Mouse (Mus musculus): ENCODE results near the gene Gstm7. TPM values are rescaled to one million over a fixed set of nuclear protein-coding genes. Genes with fewer than 3 reads are reported as not detected.
A peak's percentile ranks its signal among the peaks of the same experiment; 100 is the strongest.
"Not testable (repeated sequence)": the region's sequence is repeated elsewhere in the genome, so short reads cannot be mapped to it uniquely, and the experiment has no call there.

Gstm7 gene
- 10 to 100 TPM; 89.9 to 93.5 TPM for total RNA-seq (2021)

DNA sequence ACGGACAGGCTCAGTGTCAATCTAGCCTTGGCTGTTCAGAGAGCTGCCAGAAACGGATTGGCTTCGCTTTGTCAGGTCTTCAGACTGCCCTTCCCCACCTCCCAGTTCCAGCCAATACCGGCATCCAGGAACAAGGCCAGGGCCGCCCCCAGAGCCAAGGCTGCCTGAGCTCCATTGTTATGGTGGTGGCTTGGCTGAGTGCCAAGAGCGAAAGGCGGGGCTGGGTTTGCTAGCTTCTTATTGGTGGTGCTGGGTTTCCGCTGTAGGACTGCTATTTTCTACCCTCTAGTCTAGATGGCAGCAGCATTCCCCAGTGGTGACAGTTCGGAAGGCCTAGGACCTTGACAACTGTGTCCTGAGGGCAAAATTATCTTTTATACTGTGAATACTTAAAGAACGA is at the start of gene Gstm7:
Gene Gstm7 (minus strand): TSS at position 148 of the 400 bp plus-strand sequence.
- intact Hi-C loops (cut with DNase I), result loop anchor here (2.0 kb wide), 2 partner anchors 87 to 215 kb away; partner anchors contain the start of gene Gnai3
- peak; percentile 95 to 98 for DNase-seq (ENCODE audit: low spot score in 2 of 2)

GRCm38 (mm10) chr3:107981261-107981660 is 49.6 kb upstream of the Gstm7 start:
- intact Hi-C loops (cut with DNase I), result no loop called here
- DNase-seq (ENCODE audit: low spot score in 2 of 2), result no peak

- intact Hi-C loops (cut with DNase I), result no loop called here
- DNase-seq (ENCODE audit: low spot score in 2 of 2), result no peak
These were observed 46.1 kb upstream of the Gstm7 start for GRCm38 (mm10) chr3:107977691-107978090.

- DNase-seq (ENCODE audit: low spot score in 2 of 2), result no peak
- intact Hi-C loops (cut with DNase I), result no loop called here
These were observed 42.6 kb upstream of the Gstm7 start for GRCm38 (mm10) chr3:107974237-107974636.

GRCm38 (mm10) chr3:107972070-107972469 is 40.5 kb upstream of the Gstm7 start:
- intact Hi-C loops (cut with DNase I), result no loop called here
- DNase-seq (ENCODE audit: low spot score in 2 of 2), result no peak

- intact Hi-C loops (cut with DNase I); DNase-seq (ENCODE audit: low spot score in 2 of 2): not testable (repeated sequence)
These were observed 39.5 kb upstream of the Gstm7 start for GRCm38 (mm10) chr3:107971101-107971500.

DNA sequence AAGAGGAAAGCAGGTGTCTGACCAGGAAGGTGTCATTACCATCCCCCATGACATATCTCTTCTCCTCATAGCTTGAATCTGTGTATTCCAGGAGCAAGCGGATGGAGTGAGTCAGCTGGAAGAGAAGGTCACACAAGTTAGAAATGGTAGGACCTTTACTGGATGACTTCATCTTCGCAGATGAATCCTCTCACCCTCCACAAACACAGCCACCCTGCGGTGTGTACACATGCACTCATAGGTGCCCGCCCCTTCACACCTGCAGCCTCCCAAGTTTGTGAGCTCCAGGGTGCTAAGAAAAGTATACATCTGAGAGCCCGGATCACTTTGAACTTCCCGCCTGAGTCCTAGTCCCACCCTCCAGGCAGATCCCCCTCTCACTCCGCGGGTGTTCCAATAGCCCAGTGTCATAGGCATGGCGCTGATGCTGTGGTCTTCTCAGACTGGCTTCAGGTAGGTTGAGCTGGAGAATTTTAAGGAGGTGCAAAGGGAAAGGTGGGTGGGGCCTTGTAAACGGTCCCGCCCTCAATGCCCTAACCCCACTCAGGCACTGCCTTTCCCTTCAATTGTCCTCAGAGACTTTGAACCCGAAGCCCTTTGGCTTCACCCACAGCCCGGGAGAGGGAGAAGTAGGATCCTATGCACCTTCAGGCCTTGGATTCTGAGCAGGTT is 37.2 kb upstream of the Gstm7 start, which contains the start of gene Gstm3:
Gene Gstm3 (minus strand): TSS at position 560 of the 672 bp plus-strand sequence.
- intact Hi-C loops (cut with DNase I), result no loop called here
- DNase-seq (ENCODE audit: low spot score in 2 of 2), result no peak

GRCm38 (mm10) chr3:107966631-107967030 is 35.0 kb upstream of the Gstm7 start:
- intact Hi-C loops (cut with DNase I), result no loop called here
- no peak for DNase-seq (ENCODE audit: low spot score in 2 of 2)

GRCm38 (mm10) chr3:107965592-107965991 is 34.0 kb upstream of the Gstm7 start:
- intact Hi-C loops (cut with DNase I), result no loop called here
- no peak for DNase-seq (ENCODE audit: low spot score in 2 of 2)

- no peak for DNase-seq (ENCODE audit: low spot score in 2 of 2)
- intact Hi-C loops (cut with DNase I), result no loop called here
These were observed 33.2 kb upstream of the Gstm7 start for GRCm38 (mm10) chr3:107964656-107965308.

- no peak for DNase-seq (ENCODE audit: low spot score in 2 of 2)
- intact Hi-C loops (cut with DNase I), result no loop called here
These were observed 32.4 kb upstream of the Gstm7 start for GRCm38 (mm10) chr3:107964026-107964425.

DNA sequence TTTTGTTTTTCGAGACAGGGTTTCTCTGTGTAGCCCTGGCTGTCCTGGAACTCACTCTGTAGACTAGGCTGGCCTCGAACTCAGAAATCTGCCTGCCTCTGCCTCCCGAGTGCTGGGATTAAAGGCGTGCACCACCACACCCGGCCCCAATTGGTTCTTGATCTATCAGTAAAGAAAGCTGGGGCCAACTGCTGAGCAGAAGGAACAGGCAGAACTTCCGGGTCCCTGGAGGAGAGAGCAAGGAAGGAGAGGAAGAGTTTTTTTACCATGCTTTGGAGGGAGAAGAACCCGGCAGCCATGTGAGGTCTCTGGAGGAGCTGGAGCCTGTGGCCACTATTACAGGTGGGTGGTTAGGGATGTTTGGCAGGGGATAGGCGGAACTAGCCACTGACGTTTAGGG is 23.6 kb upstream of the Gstm7 start:
- DNase-seq (ENCODE audit: low spot score in 2 of 2); intact Hi-C loops (cut with DNase I): not testable (repeated sequence)

DNA sequence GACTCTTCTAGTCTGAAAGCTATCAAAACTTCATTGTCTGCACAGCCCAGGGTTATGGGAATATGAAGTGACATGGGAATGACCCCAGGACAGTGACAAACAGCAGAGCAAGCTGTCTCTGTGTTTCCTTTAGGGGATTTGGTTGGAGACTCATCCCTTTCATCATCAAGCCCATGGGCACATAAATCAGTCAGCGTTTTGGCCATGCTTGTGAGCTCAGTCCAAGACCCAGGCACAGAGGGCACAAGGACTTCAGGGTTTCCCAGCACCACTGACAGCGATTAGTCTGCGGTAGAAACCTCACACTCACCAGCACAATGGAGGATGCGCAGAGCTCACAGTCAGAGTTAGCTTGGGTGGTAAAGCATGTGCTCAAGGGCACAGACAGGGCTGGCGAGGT is 22.3 kb upstream of the Gstm7 start:
- DNase-seq (ENCODE audit: low spot score in 2 of 2), result no peak
- intact Hi-C loops (cut with DNase I), result no loop called here

- DNase-seq (ENCODE audit: low spot score in 2 of 2), result peak; percentile 27 to 41
- intact Hi-C loops (cut with DNase I), result no loop called here
These were observed 21.7 kb upstream of the Gstm7 start for GRCm38 (mm10) chr3:107953328-107953755.

DNA sequence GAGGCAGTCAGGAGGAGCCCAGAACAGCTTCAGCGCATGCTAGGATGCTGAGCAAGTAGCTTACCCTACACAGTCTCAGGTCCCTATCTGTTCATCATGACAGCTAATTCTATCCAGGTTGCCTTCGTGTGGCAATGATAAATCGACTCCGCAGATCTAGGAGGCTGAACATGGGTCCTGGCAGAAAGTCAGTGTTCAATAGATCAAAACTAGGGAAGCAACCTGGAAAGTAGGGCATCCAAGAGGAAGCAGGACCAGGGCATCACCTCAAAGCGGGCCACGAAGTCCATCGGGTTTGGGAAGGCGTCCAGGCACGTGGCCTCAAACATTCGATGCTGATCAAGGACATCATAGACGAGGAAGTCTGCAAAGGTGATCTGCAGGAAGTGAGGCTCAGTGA is 18.9 kb upstream of the Gstm7 start:
- no peak for DNase-seq (ENCODE audit: low spot score in 2 of 2)
- intact Hi-C loops (cut with DNase I), result no loop called here

GRCm38 (mm10) chr3:107949461-107949860 is 17.8 kb upstream of the Gstm7 start:
- intact Hi-C loops (cut with DNase I), result loop anchor here (5.0 kb wide), 1 partner anchor 113 kb away; no protein-coding TSS in a partner anchor
- not testable (repeated sequence) for DNase-seq (ENCODE audit: low spot score in 2 of 2)

- intact Hi-C loops (cut with DNase I), result loop anchor here (5.0 kb wide), 1 partner anchor 117 kb away; no protein-coding TSS in a partner anchor
- no peak for DNase-seq (ENCODE audit: low spot score in 2 of 2)
These were observed 14.1 kb upstream of the Gstm7 start for GRCm38 (mm10) chr3:107945729-107946128.

- peak in 1 of 2 experiments; percentile 27 for DNase-seq (ENCODE audit: low spot score in 2 of 2)
- intact Hi-C loops (cut with DNase I), result no loop called here
These were observed 11.8 kb upstream of the Gstm7 start, which contains the start of gene Gstm6 for GRCm38 (mm10) chr3:107943239-107943990. Gene Gstm6, minus strand, starts transcription at chr3:107943749.

- DNase-seq (ENCODE audit: low spot score in 2 of 2), result no peak
- intact Hi-C loops (cut with DNase I), result no loop called here
These were observed 9.6 kb upstream of the Gstm7 start for GRCm38 (mm10) chr3:107941261-107941660.

GRCm38 (mm10) chr3:107940524-107940923 is 8.9 kb upstream of the Gstm7 start:
- intact Hi-C loops (cut with DNase I), result no loop called here
- peak in 1 of 2 experiments; percentile 30 for DNase-seq (ENCODE audit: low spot score in 2 of 2)

Data from left cerebral cortex, postnatal 25 days (tissue).